Mouse (Mus musculus): ENCODE results near the gene Soat2. TPM values are rescaled to one million over a fixed set of nuclear protein-coding genes. Genes with fewer than 3 reads are reported as not detected.

The Soat2 gene
- polyA plus RNA-seq, 1 experiment from 2014 or later, result 0.06 TPM

GRCm38 (mm10) chr15:102191699-102192098, 41.4 kb downstream of the Soat2 start:
- peaks cover 21% of the 10 kb centered on the region for H3K36me3 ChIP-seq
- no peak overlapping the region for H3K27ac ChIP-seq
- WGBS, result 60% methylated on average over 7 of the region's 7 CpGs
- DNase-seq (ENCODE audit: low spot score), result no peak
- H3K4me3 ChIP-seq, result no peak overlapping the region
- H3K4me1 ChIP-seq, result peaks cover 13% of the 10 kb centered on the region; the same call in 1 of the 2 replicates
- no peaks in the 10 kb centered on the region for H3K27me3 ChIP-seq (ENCODE audit: low read depth, poor library complexity, severe bottlenecking)
- no peaks in the 10 kb centered on the region for H3K9me3 ChIP-seq (replicated peaks)

GRCm38 (mm10) chr15:102192271-102192812, 42.0 kb downstream of the Soat2 start:
- Histone ChIP-seq H3K9me3 (replicated peaks) (no peaks in the 10 kb centered on the region), H3K4me1 (peaks cover 13% of the 10 kb centered on the region; the same call in 1 of the 2 replicates), H3K27me3 (ENCODE audit: low read depth, poor library complexity, severe bottlenecking) (no peaks in the 10 kb centered on the region), H3K27ac (no peak overlapping the region), H3K36me3 (peaks cover 14% of the 10 kb centered on the region), H3K4me3 (no peak overlapping the region)
- 80% methylated on average over 7 of the region's 7 CpGs for WGBS
- no peak for DNase-seq (ENCODE audit: low spot score)

- DNase-seq (ENCODE audit: low spot score), result no peak
- H3K27ac ChIP-seq, result no peak overlapping the region
- H3K4me1 ChIP-seq, result peaks cover 12% of the 10 kb centered on the region; the same call in 1 of the 2 replicates
- H3K36me3 ChIP-seq, result peaks cover 9% of the 10 kb centered on the region; the same call in 1 of the 2 replicates
- H3K4me3 ChIP-seq, result no peak overlapping the region
- no peaks in the 10 kb centered on the region for H3K27me3 ChIP-seq (ENCODE audit: low read depth, poor library complexity, severe bottlenecking)
- no peaks in the 10 kb centered on the region for H3K9me3 ChIP-seq (replicated peaks)
- 66% methylated on average over 5 of the region's 5 CpGs for WGBS
Measured at GRCm38 (mm10) chr15:102192820-102193386, 42.6 kb downstream of the Soat2 start.

- DNase-seq (ENCODE audit: low spot score), result no peak
- H3K27ac ChIP-seq, result no peak overlapping the region
- H3K4me1 ChIP-seq, result peaks cover 6% of the 10 kb centered on the region; the same call in 1 of the 2 replicates
- H3K36me3 ChIP-seq, result peaks cover 4% of the 10 kb centered on the region; the same call in 1 of the 2 replicates
- no peak overlapping the region for H3K4me3 ChIP-seq
- H3K27me3 ChIP-seq (ENCODE audit: low read depth, poor library complexity, severe bottlenecking), result no peaks in the 10 kb centered on the region
- H3K9me3 ChIP-seq (replicated peaks), result no peaks in the 10 kb centered on the region
- 88% methylated on average over 4 of the region's 4 CpGs for WGBS
Measured at GRCm38 (mm10) chr15:102193652-102194051, 43.3 kb downstream of the Soat2 start.

- WGBS, result 90% methylated on average over 4 of the region's 4 CpGs
- no peak overlapping the region for H3K4me3 ChIP-seq
- peaks cover 5% of the 10 kb centered on the region; the same call in 1 of the 2 replicates for H3K4me1 ChIP-seq
- peaks cover 11% of the 10 kb centered on the region for H3K36me3 ChIP-seq
- DNase-seq (ENCODE audit: low spot score), result no peak
- H3K27me3 ChIP-seq (ENCODE audit: low read depth, poor library complexity, severe bottlenecking), result no peaks in the 10 kb centered on the region
- H3K9me3 ChIP-seq (replicated peaks), result no peaks in the 10 kb centered on the region
- no peak overlapping the region for H3K27ac ChIP-seq
Measured at GRCm38 (mm10) chr15:102194439-102194838, 44.1 kb downstream of the Soat2 start.

- H3K27me3 ChIP-seq (ENCODE audit: low read depth, poor library complexity, severe bottlenecking), result no peaks in the 10 kb centered on the region
Measured at GRCm38 (mm10) chr15:102195373-102195772, 45.0 kb downstream of the Soat2 start.

GRCm38 (mm10) chr15:102198841-102199240, 48.5 kb downstream of the Soat2 start:
- Histone ChIP-seq H3K27me3 (ENCODE audit: low read depth, poor library complexity, severe bottlenecking) (no peaks in the 10 kb centered on the region), H3K4me3 (no peak overlapping the region), H3K9me3 (replicated peaks) (no peaks in the 10 kb centered on the region), H3K36me3 (peaks cover 21% of the 10 kb centered on the region), H3K4me1 (peaks cover 8% of the 10 kb centered on the region), H3K27ac (no peak overlapping the region)
- DNase-seq (ENCODE audit: low spot score), result no peak
- 85% methylated on average over 4 of the region's 4 CpGs for WGBS

More at GRCm38 (mm10) chr15:102195373-102195772, 45.0 kb downstream of the Soat2 start:
- H3K36me3 ChIP-seq, result peaks cover 16% of the 10 kb centered on the region
- 85% methylated on average over 4 of the region's 4 CpGs for WGBS
- DNase-seq (ENCODE audit: low spot score), result no peak
- no peak overlapping the region for H3K4me3 ChIP-seq
- H3K27ac ChIP-seq, result no peak overlapping the region
- H3K9me3 ChIP-seq (replicated peaks), result no peaks in the 10 kb centered on the region
- peaks cover 5% of the 10 kb centered on the region; the same call in 1 of the 2 replicates for H3K4me1 ChIP-seq

GRCm38 (mm10) chr15:102202971-102203834, 52.9 kb downstream of the Soat2 start, which contains the start of gene Zfp740:
Gene Zfp740, plus strand, starts transcription at chr15:102203249.
- DNase-seq (ENCODE audit: low spot score), result peak; percentile 98
- Histone ChIP-seq H3K4me3 (peak within 1 kb of the TSS; percentile 82), H3K4me1 (peaks cover 27% of the 10 kb centered on the region), H3K9me3 (replicated peaks) (no peaks in the 10 kb centered on the region), H3K27ac (peak within 1 kb of the TSS; percentile 99), H3K36me3 (peaks cover 55% of the 10 kb centered on the region), H3K27me3 (ENCODE audit: low read depth, poor library complexity, severe bottlenecking) (no peaks in the 10 kb centered on the region)
- 1% methylated on average over 64 of the region's 68 CpGs for WGBS

- H3K4me1 ChIP-seq, result peaks cover 27% of the 10 kb centered on the region
- H3K36me3 ChIP-seq, result peaks cover 59% of the 10 kb centered on the region
- peak overlapping the region; percentile 99 for H3K27ac ChIP-seq
- WGBS, result under 1% methylated on average over 34 of the region's 72 CpGs
- no peak for DNase-seq (ENCODE audit: low spot score)
- H3K9me3 ChIP-seq (replicated peaks), result no peaks in the 10 kb centered on the region
- H3K4me3 ChIP-seq, result peak overlapping the region; percentile 82
- H3K27me3 ChIP-seq (ENCODE audit: low read depth, poor library complexity, severe bottlenecking), result no peaks in the 10 kb centered on the region
Measured at GRCm38 (mm10) chr15:102203835-102204381, 53.6 kb downstream of the Soat2 start.

- H3K27ac ChIP-seq, result peak within 1 kb of the TSS; percentile 99
- WGBS, result 77% methylated on average over 19 of the region's 19 CpGs
- peaks cover 62% of the 10 kb centered on the region for H3K36me3 ChIP-seq
- peaks cover 27% of the 10 kb centered on the region for H3K4me1 ChIP-seq
- H3K27me3 ChIP-seq (ENCODE audit: low read depth, poor library complexity, severe bottlenecking), result no peaks in the 10 kb centered on the region
- peak within 1 kb of the TSS; percentile 82 for H3K4me3 ChIP-seq
- DNase-seq (ENCODE audit: low spot score), result no peak
- H3K9me3 ChIP-seq (replicated peaks), result no peaks in the 10 kb centered on the region
Measured at GRCm38 (mm10) chr15:102204674-102205505, 54.6 kb downstream of the Soat2 start, which contains the start of gene Csad. Gene Csad, minus strand, starts transcription at chr15:102204724.

GRCm38 (mm10) chr15:102205779-102206178, 55.5 kb downstream of the Soat2 start:
- no peak for DNase-seq (ENCODE audit: low spot score)
- H3K27me3 ChIP-seq (ENCODE audit: low read depth, poor library complexity, severe bottlenecking), result no peaks in the 10 kb centered on the region
- H3K27ac ChIP-seq, result peak overlapping the region; percentile 30; the same call in 1 of the 2 replicates
- peak overlapping the region; percentile 82 for H3K4me3 ChIP-seq
- H3K4me1 ChIP-seq, result peaks cover 27% of the 10 kb centered on the region
- peaks cover 64% of the 10 kb centered on the region for H3K36me3 ChIP-seq
- WGBS, result 88% methylated on average over 8 of the region's 8 CpGs
- no peaks in the 10 kb centered on the region for H3K9me3 ChIP-seq (replicated peaks)

- no peaks in the 10 kb centered on the region for H3K27me3 ChIP-seq (ENCODE audit: low read depth, poor library complexity, severe bottlenecking)
- H3K4me1 ChIP-seq, result peaks cover 26% of the 10 kb centered on the region
- no peak overlapping the region for H3K27ac ChIP-seq
- WGBS, result 91% methylated on average over 3 of the region's 3 CpGs
- H3K4me3 ChIP-seq, result no peak overlapping the region
- H3K36me3 ChIP-seq, result peaks cover 79% of the 10 kb centered on the region
- H3K9me3 ChIP-seq (replicated peaks), result no peaks in the 10 kb centered on the region
- no peak for DNase-seq (ENCODE audit: low spot score)
Measured at GRCm38 (mm10) chr15:102207351-102207750, 57.0 kb downstream of the Soat2 start.

Measured in limb, embryonic 10.5 days (tissue).